Mouse (Mus musculus): ENCODE measurements at regions not wholly inside any gene's neighbourhood (a gene's known extent, or its start where the extent isn't known, plus 50 kb on each side); places are given as distances from the start of the nearest gene placed in this dataset.

DNA sequence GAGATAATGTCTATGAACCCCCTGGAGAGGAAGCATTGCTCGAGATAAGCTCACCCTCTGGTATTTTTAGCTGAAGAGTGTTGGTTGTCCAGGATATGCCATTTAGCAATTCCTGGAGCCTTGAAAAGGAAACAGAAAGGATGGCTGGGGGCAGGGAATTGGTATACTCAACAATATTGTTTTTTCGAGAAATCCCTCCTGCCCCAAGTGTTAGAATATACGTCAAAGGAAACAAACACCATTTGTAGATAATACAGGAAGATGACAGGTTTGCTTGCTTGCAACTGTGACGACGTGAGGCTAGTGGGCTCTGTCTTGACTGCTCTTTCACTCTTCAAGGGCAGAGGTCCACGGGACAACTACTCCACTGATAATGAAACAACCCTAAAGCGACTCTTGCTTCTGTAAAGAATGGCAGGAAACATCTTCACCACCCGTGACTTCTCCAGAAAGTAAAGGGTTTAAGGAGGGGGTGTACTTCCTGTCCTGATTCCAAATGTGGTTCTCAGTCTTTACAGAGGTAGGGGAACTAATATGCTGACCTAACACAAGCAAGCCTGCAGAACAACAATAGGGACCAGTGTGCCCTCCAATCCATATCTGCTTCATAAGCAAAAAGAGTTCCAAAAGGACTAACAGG, 270.3 kb downstream of the Ets1 start:
- DNase-seq (ENCODE audit: low spot score): no peak

DNA sequence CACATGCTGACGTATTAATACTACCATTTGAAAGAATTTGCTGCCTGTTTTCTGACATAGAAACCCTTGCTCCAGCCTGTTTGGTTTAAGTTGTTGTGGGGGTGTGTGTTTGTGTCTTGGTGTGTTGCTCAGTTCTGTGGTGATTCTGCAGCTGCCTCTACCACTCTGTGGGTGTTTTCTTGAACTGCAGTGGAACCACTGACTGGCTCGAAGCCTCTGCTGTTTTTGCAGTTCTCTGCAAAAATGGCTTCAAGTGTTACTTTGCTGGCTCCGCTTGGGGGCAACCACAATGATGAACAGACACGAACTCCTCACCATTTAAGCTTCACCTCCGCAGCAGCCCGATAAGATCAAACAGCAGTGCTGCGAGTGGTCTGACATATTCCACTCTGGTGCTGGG, 274.6 kb downstream of the Ets1 start:
- no peak for DNase-seq (ENCODE audit: low spot score)

GRCm38 (mm10) chr9:32915633-32916032, 279.6 kb downstream of the Ets1 start:
- DNase-seq (ENCODE audit: low spot score): no peak

- no peak for DNase-seq (ENCODE audit: low spot score)
Measured at GRCm38 (mm10) chr9:32916731-32917130, 280.7 kb downstream of the Ets1 start.

DNA sequence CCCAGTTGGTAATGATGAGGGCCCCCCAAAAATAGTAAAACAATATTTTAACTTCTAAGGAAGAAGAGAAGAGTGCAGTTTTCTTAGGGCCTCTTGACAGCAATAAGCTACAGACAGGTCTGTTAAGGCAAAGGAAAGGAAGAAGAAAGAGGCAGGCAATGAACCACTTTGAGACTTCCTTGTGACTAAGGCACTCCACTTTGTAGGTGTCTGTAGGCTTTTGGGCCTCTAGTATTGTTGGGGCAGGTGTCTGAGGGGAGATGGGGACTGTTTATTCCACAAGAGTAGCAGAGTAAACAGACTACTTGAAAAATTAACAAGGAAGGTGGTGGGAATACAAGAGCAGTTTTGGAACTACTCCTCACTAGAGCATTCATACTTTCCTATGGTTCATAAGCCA, 287.9 kb downstream of the Ets1 start:
- no peak for DNase-seq (ENCODE audit: low spot score)

- DNase-seq (ENCODE audit: low spot score): no peak
Measured at GRCm38 (mm10) chr9:32924333-32924886, 288.4 kb downstream of the Ets1 start.

- no peak for DNase-seq (ENCODE audit: low spot score)
Measured at GRCm38 (mm10) chr9:32925036-32925435, 289.0 kb downstream of the Ets1 start.

DNA sequence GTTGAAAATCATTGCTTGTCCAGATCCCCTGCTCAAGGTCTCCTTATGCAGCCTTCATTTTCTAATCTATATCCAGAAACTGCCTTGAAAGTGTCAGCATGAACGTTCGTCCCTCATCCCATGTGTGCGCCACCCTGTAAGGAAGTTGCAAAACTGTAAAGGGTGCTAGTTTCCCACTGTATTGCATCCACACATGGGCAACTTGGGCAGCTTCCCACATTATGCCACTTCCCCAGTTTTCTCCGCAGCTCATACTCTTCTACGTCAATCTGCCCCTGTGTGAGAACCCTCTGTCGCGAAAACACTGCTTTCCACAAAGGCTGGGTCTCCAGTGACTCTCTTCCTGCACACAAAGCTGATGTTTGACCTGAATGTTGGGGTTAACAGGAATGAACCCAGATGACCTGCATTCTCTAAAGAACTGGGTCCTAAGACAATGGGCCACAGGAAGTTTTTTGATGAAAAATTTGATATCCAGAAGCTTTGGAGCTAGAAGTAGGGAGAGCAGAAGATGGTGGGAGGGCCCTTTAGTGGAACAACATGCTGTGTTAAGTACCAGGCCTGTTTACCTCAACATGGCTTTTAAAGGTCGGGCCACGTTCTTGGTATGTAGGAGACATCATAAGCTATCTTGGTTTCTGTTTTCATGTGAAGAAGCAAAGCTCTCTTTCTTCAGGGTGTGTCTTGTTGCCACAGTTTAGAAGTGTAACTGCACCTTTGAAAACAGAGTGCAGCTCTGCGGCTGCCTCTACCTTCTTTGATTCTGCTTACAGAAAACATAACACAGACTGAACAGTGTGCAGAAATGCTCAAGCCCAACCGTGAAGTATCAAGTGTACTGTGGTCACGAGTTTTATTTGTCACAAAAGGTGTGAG, 289.9 kb downstream of the Ets1 start:
- no peak for DNase-seq (ENCODE audit: low spot score)

DNA sequence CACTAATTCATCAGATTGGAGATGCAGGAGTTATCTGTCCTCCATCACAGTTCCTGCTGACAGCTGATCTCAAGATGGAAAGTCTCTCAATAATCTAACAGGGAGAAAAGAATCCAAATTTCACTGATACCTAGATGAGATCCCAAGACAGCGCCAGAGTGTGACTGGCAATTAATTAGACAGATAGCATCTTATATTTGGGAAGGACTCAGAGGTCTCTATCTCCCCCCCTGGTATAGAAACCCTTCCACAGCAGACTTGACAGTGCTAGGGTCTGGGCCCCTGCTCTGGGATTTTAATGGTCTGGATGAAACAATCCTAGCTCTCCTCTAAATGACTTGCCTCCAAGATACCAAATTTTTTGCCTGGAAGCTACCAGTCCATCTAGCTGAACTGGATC, 291.6 kb downstream of the Ets1 start:
- DNase-seq (ENCODE audit: low spot score): no peak

- DNase-seq (ENCODE audit: low spot score): no peak
Measured at GRCm38 (mm10) chr9:32928289-32929000, 292.4 kb downstream of the Ets1 start.

DNA sequence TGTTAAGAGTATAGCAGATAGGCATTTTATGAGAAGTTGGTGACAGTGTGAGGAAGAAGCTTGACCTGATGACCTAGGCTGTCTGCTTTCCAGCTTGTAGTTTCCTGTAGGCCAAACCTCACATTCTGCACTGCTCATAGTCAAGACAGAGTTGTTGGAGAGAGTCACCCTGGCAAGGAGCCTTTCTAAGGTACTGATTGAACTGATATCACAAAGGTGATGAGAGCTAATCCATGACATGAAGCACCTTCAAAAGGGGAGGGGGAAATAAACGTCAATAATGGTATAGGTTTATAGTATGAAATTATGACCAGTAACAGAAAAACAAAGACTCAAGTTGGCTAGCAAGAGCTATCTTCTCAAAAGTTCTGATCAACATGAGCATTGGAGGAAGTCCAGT, 293.3 kb downstream of the Ets1 start:
- no peak for DNase-seq (ENCODE audit: low spot score)

DNA sequence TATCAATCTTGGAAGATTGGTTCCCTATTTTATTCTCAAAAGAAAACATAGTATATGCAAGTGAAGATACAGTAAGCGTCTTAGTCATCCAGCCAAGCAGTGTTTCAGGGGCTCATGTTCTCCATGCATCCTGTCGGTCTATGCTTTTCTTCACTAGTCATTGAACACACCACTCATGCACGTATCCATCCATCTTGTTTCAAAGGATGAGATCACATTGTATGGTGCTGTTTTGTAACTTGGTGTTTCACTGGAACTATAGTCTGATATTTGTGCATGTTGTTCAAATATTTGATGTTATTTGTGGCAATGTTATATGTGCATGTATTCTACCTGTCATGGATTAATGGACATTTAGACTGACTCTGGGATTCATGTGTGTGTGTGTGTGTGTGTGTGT, 293.8 kb downstream of the Ets1 start:
- no peak for DNase-seq (ENCODE audit: low spot score)

DNA sequence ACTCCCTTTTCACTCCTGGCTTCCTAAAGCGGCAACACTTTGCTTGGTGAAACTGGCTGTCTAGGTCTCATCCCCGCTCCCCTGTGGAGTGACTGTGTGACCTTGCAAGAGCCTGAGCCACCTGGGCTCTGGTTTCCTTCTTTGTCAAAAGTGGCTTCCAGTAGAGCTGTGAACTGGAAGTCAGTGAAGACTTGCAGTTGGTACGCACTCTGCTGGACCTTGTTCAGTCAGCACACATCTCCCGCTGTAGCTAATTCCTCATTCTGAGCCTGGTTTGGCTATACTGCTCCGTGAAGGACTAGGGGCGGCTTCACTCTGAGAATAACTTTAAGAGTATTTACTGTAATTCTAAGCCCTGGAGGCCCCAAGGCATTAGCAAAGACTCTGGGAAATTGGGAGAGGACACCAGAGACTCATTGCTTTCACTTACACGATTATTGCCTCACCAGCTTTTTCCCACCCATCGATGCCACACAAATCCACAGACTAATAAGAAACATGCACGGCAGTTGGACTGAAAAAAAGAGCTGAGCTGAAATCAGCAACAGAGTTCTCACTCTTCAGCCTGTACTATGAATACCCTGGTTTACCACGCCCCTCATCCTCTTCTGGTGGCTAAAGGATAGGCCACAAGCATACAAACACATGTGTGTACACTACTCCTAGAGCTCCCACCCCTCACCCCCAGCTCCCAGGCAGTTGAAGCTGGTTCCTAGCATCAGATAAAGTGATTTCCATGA, 295.4 kb downstream of the Ets1 start:
- DNase-seq (ENCODE audit: low spot score): no peak

- no peak for DNase-seq (ENCODE audit: low spot score)
Measured at GRCm38 (mm10) chr9:32933237-32934071, 297.4 kb downstream of the Ets1 start.

- no peak for DNase-seq (ENCODE audit: low spot score)
Measured at GRCm38 (mm10) chr9:32934436-32934835, 298.4 kb downstream of the Ets1 start.

- DNase-seq (ENCODE audit: low spot score): no peak
Measured at GRCm38 (mm10) chr9:32936462-32936861, 300.4 kb downstream of the Ets1 start.

DNA sequence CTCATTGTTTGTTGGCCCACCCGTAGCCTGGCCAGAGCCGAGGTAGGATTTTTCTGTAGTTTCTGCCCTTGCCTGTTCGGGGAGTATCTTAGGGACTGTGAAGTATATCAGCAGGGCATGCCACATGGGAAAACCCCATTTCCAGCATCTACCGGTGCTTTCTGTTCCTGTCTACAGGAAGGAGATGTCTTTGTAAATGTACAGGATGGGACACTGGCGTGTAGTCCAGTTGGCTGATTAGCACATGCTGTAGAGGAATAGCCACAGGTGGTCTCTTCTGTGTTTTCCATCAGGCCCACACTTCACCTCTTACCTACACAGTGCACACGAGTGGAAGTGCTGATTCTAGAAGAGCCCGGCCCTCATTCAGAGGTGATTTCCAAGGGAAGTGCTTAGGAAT, 301.4 kb downstream of the Ets1 start:
- no peak for DNase-seq (ENCODE audit: low spot score)

DNA sequence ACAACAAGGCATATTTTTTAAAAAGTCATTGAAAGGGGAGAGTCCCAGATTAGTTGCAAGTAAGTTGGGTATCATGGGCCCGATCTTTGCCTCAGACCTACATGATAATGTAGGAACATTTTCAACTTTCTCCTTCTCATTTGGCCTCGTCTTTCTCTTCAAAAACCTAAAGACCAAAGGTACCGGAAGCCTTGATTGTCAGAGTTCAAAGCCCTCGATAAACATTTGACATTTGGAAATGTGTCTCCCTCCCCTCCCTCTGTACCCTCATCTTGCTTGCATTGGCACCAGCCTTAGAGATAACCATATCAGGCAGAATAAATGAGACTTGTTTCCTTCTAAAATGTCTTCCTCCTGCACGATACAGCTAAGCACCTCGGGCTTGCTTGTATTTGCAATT, 302.8 kb downstream of the Ets1 start:
- DNase-seq (ENCODE audit: low spot score): no peak

- no peak for DNase-seq (ENCODE audit: low spot score)
Measured at GRCm38 (mm10) chr9:32939626-32940025, 303.6 kb downstream of the Ets1 start.

DNA sequence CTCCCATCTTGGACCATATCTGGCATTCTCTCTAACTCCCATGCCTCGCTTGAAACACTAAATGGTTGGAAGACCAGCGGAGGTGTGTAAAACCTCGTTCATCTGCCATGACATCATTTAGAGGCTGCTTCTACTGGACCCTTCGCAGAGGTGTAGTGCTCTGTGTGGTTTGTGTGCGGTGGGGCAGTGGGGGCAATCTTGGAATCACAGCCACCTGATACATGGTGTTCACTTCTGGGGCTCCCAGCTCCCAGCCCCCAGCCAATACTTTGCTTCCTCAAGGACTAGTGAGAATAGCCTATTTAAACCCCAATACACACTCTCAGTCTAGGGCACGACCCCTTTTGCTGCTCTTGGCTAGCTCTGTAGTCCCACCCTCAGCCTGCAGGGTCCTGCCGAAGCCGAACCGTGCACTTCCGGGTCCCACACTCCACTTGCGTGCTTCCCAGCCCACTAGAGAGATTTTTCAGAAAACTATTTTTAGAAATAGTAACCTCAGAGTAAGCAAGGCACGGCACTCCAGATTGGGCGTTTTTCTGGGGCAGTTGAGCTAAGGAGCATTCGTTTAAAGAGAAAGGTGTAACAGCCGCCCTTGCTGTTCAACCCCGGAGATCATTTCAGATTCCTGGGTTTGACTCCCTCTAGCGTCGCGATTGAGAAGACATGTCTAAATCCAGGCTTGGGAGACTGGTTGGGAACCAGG, 304.2 kb downstream of the Ets1 start:
- DNase-seq (ENCODE audit: low spot score): peak; percentile 87
